Mouse (Mus musculus): ENCODE data around the gene Htr1f. TPM values are rescaled to one million over a fixed set of nuclear protein-coding genes. Genes with fewer than 3 reads are reported as not detected.

Htr1f gene
- total RNA-seq, 2 experiments from 2014 or later, result not detected

DNA sequence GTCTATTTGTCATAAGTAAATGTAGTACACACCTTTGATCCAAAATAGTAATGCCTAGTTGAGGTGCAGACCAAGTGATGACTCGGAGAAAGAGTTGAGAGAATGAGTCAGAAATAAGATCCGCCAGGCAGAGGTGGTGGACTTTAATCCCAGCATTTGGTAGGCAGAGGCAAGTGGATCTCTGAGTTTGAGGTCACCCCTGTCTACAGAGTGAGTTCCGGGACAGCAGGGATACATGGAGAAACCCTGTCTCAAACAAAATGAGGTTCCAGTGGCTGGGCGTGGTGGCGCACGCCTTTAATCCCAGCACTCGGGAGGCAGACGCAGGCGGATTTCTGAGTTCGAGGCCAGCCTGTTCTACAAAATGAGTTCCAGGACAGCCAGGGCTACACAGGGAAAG lies 230.3 kb downstream of the Htr1f start:
- DNase-seq (ENCODE audit: low spot score in 2 of 2), result no peak

Small RNA genes lying within 50 kb of the gene (microRNA-seq; reads per million reads assigned to microRNA genes)
- gene Gm23374 (ENCODE audit: borderline number of aligned reads in 2 of 2), result 0 reads per million in 2 experiments

Measured in adrenal gland, adult 18-20 months (tissue).